Mouse (Mus musculus) MEL (cell line): ENCODE results near the gene Hist1h4m.
"Not testable (repeated sequence)": the region's sequence is repeated elsewhere in the genome, so short reads cannot be mapped to it uniquely, and the experiment has no call there.

ENCODE experiments used
- EP300 ChIP-seq, 2 experiments: IDR thresholded peaks; 2 replicates each; pipeline ENCODE4 v1.6.1; 2011; ENCODE audit warnings: improper control_type of control experiment in 2 of 2, low read length in 2 of 2, low read depth in 1 of 2, mild to moderate bottlenecking in 1 of 2
- GABPA ChIP-seq: IDR thresholded peaks from 2 replicates; pipeline ENCODE4 v1.6.1; 2012; ENCODE audit warnings: low read depth, mild to moderate bottlenecking, inconsistent platforms, low read length, improper control_type of control experiment, moderate library complexity
- GATA1 ChIP-seq: IDR thresholded peaks from 2 replicates; pipeline ENCODE4 v1.6.1; 2011; ENCODE audit warnings: low read depth, low read length, improper control_type of control experiment
- KAT2A ChIP-seq: conservative IDR thresholded peaks from 2 replicates; pipeline ENCODE4 v1.6.1; 2012; ENCODE audit warnings: low read depth, low read length, improper control_type of control experiment, inconsistent platforms
- MEF2A ChIP-seq: IDR thresholded peaks from 2 replicates; pipeline ENCODE4 v1.6.1; 2014; ENCODE audit warnings: low read depth, mild to moderate bottlenecking, inconsistent platforms, low read length, improper control_type of control experiment; ENCODE audit not compliant: poor library complexity, insufficient replicate concordance, severe bottlenecking; ENCODE audit errors: extremely low read depth
- MXI1 ChIP-seq: IDR thresholded peaks from 2 replicates; pipeline ENCODE4 v1.6.1; 2011; ENCODE audit warnings: mild to moderate bottlenecking, low read depth, low read length, improper control_type of control experiment
- MYB ChIP-seq: IDR thresholded peaks from 2 replicates; pipeline ENCODE4 v1.6.1; 2011; ENCODE audit warnings: mild to moderate bottlenecking, low read depth, low read length, improper control_type of control experiment
- MYC ChIP-seq: IDR thresholded peaks from 2 replicates; pipeline ENCODE4 v1.6.1; 2011; ENCODE audit warnings: low read depth, mild to moderate bottlenecking, low read length, improper control_type of control experiment, moderate library complexity
- RCOR1 ChIP-seq: IDR thresholded peaks from 2 replicates; pipeline ENCODE4 v1.6.1; 2012; ENCODE audit warnings: low read depth, mild to moderate bottlenecking, inconsistent platforms, low read length, improper control_type of control experiment
- SMC3 ChIP-seq: IDR thresholded peaks from 2 replicates; pipeline ENCODE4 v1.6.1; 2011; ENCODE audit warnings: low read depth, low read length, improper control_type of control experiment
- USF1 ChIP-seq: IDR thresholded peaks from 2 replicates; pipeline ENCODE4 v1.6.1; 2014; ENCODE audit warnings: low read depth, mild to moderate bottlenecking, inconsistent platforms, low read length, improper control_type of control experiment, moderate library complexity

- TF ChIP-seq EP300 (IDR thresholded peaks at IDR 0.05; ENCODE audit: low read depth in 1 of 2, low read length in 2 of 2); USF1; SMC3; MYB; MEF2A; GATA1; MYC; MXI1; KAT2A; GABPA; RCOR1: not testable (repeated sequence)
These were observed 29.0 kb downstream of the Hist1h4m start for GRCm38 (mm10) chr13:21840508-21840907.
